Mouse (Mus musculus) skeletal muscle tissue, adult 2 months (tissue): ENCODE measurements at regions not wholly inside any gene's neighbourhood (a gene's known extent, or its start where the extent isn't known, plus 50 kb on each side); places are given as distances from the start of the nearest gene placed in this dataset.

Experiments used
- DNase-seq: peaks from one replicate; pipeline ENCODE4 v3.0.0-alpha.2; 2012; ENCODE audit warnings: low read depth, low spot score

GRCm38 (mm10) chr9:105582944-105583343 is 55.8 kb upstream of the Atp2c1 start:
- peak; percentile 4 for DNase-seq

- DNase-seq, result no peak
These were observed 52.5 kb upstream of the Atp2c1 start for GRCm38 (mm10) chr9:105579601-105580000.
